Mouse (Mus musculus): Measurements from ENCODE around the gene Caskin1. TPM values are rescaled to one million over a fixed set of nuclear protein-coding genes. Genes with fewer than 3 reads are reported as not detected.

Caskin1 gene
- polyA plus RNA-seq, 1 experiment from 2014 or later = 0.84 TPM

DNA sequence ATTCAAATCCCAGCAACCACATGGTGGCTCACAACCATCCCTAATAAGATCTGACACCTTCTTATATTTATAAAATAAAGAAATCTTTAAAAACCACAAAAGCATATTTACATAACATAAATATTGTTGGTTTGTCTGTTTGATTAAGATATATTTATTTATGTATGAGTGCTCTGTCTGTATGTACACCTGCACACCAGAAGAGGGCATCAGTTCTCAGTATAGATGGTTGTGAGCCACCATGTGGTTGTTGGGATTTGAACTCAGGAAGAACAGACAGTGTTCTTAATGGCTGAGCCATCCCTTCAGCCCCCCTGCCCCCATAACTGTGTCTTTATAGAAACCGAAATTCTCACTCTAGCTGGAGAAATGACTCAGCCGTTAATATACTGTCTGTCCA is 56.8 kb downstream of the Caskin1 start:
- H3K9ac ChIP-seq (ENCODE audit: low read length) = no peak overlapping the region
- H3K27me3 ChIP-seq (ENCODE audit: control insufficient read depth, insufficient read depth, low read length) = no peaks in the 10 kb centered on the region
- TF ChIP-seq EP300 (optimal IDR thresholded peaks at IDR 0.05) = no peak
- no peak for TF ChIP-seq CTCF (IDR thresholded peaks at IDR 0.05; ENCODE audit: low read depth)
- H3K4me2 ChIP-seq (replicated peaks; ENCODE audit: low read depth) = no peak overlapping the region
- DNase-seq (ENCODE audit: low spot score) = no peak
- H3K4me1 ChIP-seq (replicated peaks; ENCODE audit: control insufficient read depth, insufficient read depth) = no peaks in the 10 kb centered on the region
- no peak for ATAC-seq (ENCODE audit: low FRiP score, low TSS enrichment)
- no peaks in the 10 kb centered on the region for H3K9me3 ChIP-seq (ENCODE audit: control insufficient read depth, low read length)
- WGBS = 95% methylated on average over 2 of the region's 2 CpGs
- H3K27ac ChIP-seq (replicated peaks) = no peak overlapping the region
- H3K4me3 ChIP-seq (ENCODE audit: low read depth, low read length) = no peak overlapping the region
- H3K36me3 ChIP-seq (ENCODE audit: control insufficient read depth, insufficient read depth, low read length) = no peaks in the 10 kb centered on the region

DNA sequence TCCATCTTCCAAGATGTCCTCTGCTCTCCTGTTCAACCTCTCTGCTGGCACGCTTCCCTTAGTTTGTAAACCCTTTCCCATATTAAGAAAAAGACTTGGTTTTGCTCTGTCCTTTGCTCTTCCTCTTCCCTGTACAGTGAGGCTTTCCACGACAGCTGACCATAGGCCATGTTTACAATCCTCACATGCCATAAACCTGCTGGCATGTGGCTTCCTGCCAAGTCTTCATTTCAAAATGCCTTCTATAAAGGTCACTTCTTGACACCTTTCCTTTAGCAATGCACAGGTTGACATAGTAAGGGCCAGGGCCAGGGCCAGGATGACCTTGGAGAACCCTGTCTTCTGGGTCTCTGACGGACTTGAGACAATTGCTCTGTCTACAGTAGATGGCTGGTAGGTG is 57.8 kb downstream of the Caskin1 start:
- Histone ChIP-seq H3K4me3 (ENCODE audit: low read depth, low read length) (no peak overlapping the region), H3K36me3 (ENCODE audit: control insufficient read depth, insufficient read depth, low read length) (no peaks in the 10 kb centered on the region), H3K4me1 (replicated peaks; ENCODE audit: control insufficient read depth, insufficient read depth) (no peaks in the 10 kb centered on the region), H3K9ac (ENCODE audit: low read length) (no peak overlapping the region), H3K27ac (replicated peaks) (no peak overlapping the region), H3K27me3 (ENCODE audit: control insufficient read depth, insufficient read depth, low read length) (no peaks in the 10 kb centered on the region), H3K9me3 (ENCODE audit: control insufficient read depth, low read length) (no peaks in the 10 kb centered on the region), H3K4me2 (replicated peaks; ENCODE audit: low read depth) (no peak overlapping the region)
- DNase-seq (ENCODE audit: low spot score) = peak; percentile 23
- TF ChIP-seq CTCF (IDR thresholded peaks at IDR 0.05; ENCODE audit: low read depth) = no peak
- ATAC-seq (ENCODE audit: low FRiP score, low TSS enrichment) = no peak
- 64% methylated on average over 3 of the region's 3 CpGs for WGBS

GRCm38 (mm10) chr17:24548435-24548834 is 60.0 kb downstream of the Caskin1 start:
- no peaks in the 10 kb centered on the region for H3K4me1 ChIP-seq (replicated peaks; ENCODE audit: control insufficient read depth, insufficient read depth)
- H3K4me3 ChIP-seq (ENCODE audit: low read depth, low read length) = peak overlapping the region; percentile 94
- H3K36me3 ChIP-seq (ENCODE audit: control insufficient read depth, insufficient read depth, low read length) = no peaks in the 10 kb centered on the region
- H3K4me2 ChIP-seq (replicated peaks; ENCODE audit: low read depth) = peak overlapping the region; percentile 80
- H3K27ac ChIP-seq (replicated peaks) = peak overlapping the region; percentile 83
- WGBS = 21% methylated on average over 9 of the region's 9 CpGs
- no peak for DNase-seq (ENCODE audit: low spot score)
- peak overlapping the region; percentile 52; the same call in 1 of the 2 replicates for H3K9ac ChIP-seq (ENCODE audit: low read length)
- H3K27me3 ChIP-seq (ENCODE audit: control insufficient read depth, insufficient read depth, low read length) = no peaks in the 10 kb centered on the region
- no peak for ATAC-seq (ENCODE audit: low FRiP score, low TSS enrichment)
- no peaks in the 10 kb centered on the region for H3K9me3 ChIP-seq (ENCODE audit: control insufficient read depth, low read length)
- TF ChIP-seq CTCF (IDR thresholded peaks at IDR 0.05; ENCODE audit: low read depth) (no peak), EP300 (optimal IDR thresholded peaks at IDR 0.05) (no peak)

DNA sequence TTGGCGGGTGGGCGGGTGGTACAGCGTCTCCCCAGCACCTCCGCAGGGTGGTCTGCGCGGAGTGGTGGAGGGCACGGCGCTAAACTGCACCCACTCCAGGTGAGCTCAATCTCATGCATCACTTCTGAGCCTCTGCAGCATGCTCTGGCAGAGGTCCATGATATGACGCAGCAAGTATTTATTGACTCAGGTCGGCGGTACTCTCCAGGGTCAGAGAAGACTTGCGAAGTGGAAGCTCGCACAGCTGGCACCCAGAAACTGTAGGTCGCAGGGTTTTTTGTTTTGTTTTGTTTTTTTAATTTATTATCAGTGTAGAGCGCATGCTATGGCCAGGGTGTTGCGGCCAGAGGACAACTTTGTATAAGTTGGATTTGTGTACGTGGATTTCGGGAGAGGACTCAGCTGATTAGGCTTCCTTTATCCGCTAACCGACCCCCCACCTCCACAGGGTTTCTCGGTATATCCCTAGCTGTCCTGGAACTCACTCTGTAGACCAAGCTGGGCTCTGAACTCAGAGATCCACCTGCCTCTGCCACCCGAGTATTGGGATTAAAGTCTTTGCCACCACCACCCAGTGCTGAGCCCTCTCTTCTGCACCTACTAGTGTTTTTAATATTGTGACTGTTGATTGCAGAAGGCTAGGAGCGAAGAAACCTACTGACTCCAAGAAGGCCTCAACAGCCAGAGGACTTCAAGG is 60.7 kb downstream of the Caskin1 start:
- Histone ChIP-seq H3K27ac (replicated peaks) (peak overlapping the region; percentile 83), H3K4me1 (replicated peaks; ENCODE audit: control insufficient read depth, insufficient read depth) (no peaks in the 10 kb centered on the region), H3K9me3 (ENCODE audit: control insufficient read depth, low read length) (no peaks in the 10 kb centered on the region), H3K4me2 (replicated peaks; ENCODE audit: low read depth) (peak overlapping the region; percentile 80), H3K4me3 (ENCODE audit: low read depth, low read length) (peak overlapping the region; percentile 94), H3K9ac (ENCODE audit: low read length) (peak overlapping the region; percentile 52), H3K36me3 (ENCODE audit: control insufficient read depth, insufficient read depth, low read length) (no peaks in the 10 kb centered on the region), H3K27me3 (ENCODE audit: control insufficient read depth, insufficient read depth, low read length) (no peaks in the 10 kb centered on the region)
- peak; percentile 38 for ATAC-seq (ENCODE audit: low FRiP score, low TSS enrichment)
- TF ChIP-seq EP300 (optimal IDR thresholded peaks at IDR 0.05) (no peak), CTCF (IDR thresholded peaks at IDR 0.05; ENCODE audit: low read depth) (no peak)
- 2% methylated on average over 23 of the region's 23 CpGs for WGBS
- DNase-seq (ENCODE audit: low spot score) = peak; percentile 86

- H3K27ac ChIP-seq (replicated peaks) = peak within 1 kb of the TSS; percentile 99
- H3K9ac ChIP-seq (ENCODE audit: low read length) = peak within 1 kb of the TSS; percentile 93
- peak within 1 kb of the TSS; percentile 94 for H3K4me3 ChIP-seq (ENCODE audit: low read depth, low read length)
- under 1% methylated on average over 56 of the region's 72 CpGs for WGBS
- DNase-seq (ENCODE audit: low spot score) (peak; percentile 100), ATAC-seq (ENCODE audit: low FRiP score, low TSS enrichment) (peak; percentile 96)
- no peaks in the 10 kb centered on the region for H3K27me3 ChIP-seq (ENCODE audit: control insufficient read depth, insufficient read depth, low read length)
- no peaks in the 10 kb centered on the region for H3K36me3 ChIP-seq (ENCODE audit: control insufficient read depth, insufficient read depth, low read length)
- TF ChIP-seq EP300 (optimal IDR thresholded peaks at IDR 0.05) (no peak), CTCF (IDR thresholded peaks at IDR 0.05; ENCODE audit: low read depth) (no peak)
- H3K9me3 ChIP-seq (ENCODE audit: control insufficient read depth, low read length) = no peaks in the 10 kb centered on the region
- H3K4me1 ChIP-seq (replicated peaks; ENCODE audit: control insufficient read depth, insufficient read depth) = no peaks in the 10 kb centered on the region
- peak within 1 kb of the TSS; percentile 80 for H3K4me2 ChIP-seq (replicated peaks; ENCODE audit: low read depth)
Measured at GRCm38 (mm10) chr17:24549618-24550415, 61.4 kb downstream of the Caskin1 start, which contains the start of gene Pkd1. TSS of gene Pkd1 (plus strand) at chr17:24549834.

All from stomach, postnatal 0 days (tissue).